Mouse (Mus musculus) neural tube, embryonic 14.5 days (tissue): ENCODE data around the gene Slc26a6. TPM values are rescaled to one million over a fixed set of nuclear protein-coding genes. Genes with fewer than 3 reads are reported as not detected.

Source experiments
- microRNA-seq: library from miRNA; unstranded; fragments of <30 nt; microRNA quantifications from one replicate; pipeline ENCODE4, GENCODE M21; 2016
- polyA plus RNA-seq: library from polyadenylated mRNA; unstranded; fragments of >200 nt; fragmentation: Nextera tagmentation; extraction: Ambion mirVana; gene quantifications from 2 replicates; pipeline ENCODE4 v1.2.1, GENCODE M21; 2014

Gene Slc26a6
- polyA plus RNA-seq, 1 experiment from 2014 or later = 22.2 TPM

Small RNA genes within 50 kb of the gene (microRNA-seq; reads per million reads assigned to microRNA genes)
- gene Gm23156 = not detected

Other genes starting within 250 kb of the Slc26a6 start
- gene Arih2, start 203.9 kb upstream of the Slc26a6 start, polyA plus RNA-seq = 37.7 and 45.2 TPM in 2 replicates
- gene Slc25a20, start 191.2 kb upstream of the Slc26a6 start, polyA plus RNA-seq = 24.0 and 34.8 TPM in 2 replicates
- gene Prkar2a, start 164.0 kb upstream of the Slc26a6 start, polyA plus RNA-seq = 60.2 and 80.1 TPM in 2 replicates
- 268 and 320 TPM in 2 replicates for gene Ip6k2, start 69.5 kb upstream of the Slc26a6 start, polyA plus RNA-seq
- gene Nckipsd, start 44.9 kb upstream of the Slc26a6 start, polyA plus RNA-seq = 25.4 and 30.0 TPM in 2 replicates
- 18.5 and 21.6 TPM in 2 replicates for gene Celsr3, start 27.0 kb upstream of the Slc26a6 start, polyA plus RNA-seq
- not detected in 2 replicates for gene Tmem89, start 61.3 kb downstream of the Slc26a6 start, polyA plus RNA-seq
- 480 and 510 TPM in 2 replicates for gene Uqcrc1, start 83.3 kb downstream of the Slc26a6 start, polyA plus RNA-seq
- gene Col7a1, start 100.3 kb downstream of the Slc26a6 start, polyA plus RNA-seq = 0.64 and 3.0 TPM in 2 replicates
- gene Ucn2, start 132.7 kb downstream of the Slc26a6 start, polyA plus RNA-seq = 0.24 TPM in 1 of 2 replicates, not detected in the other
- gene Pfkfb4, start 138.5 kb downstream of the Slc26a6 start, polyA plus RNA-seq = 23.2 and 27.9 TPM in 2 replicates
- gene Shisa5, start 185.3 kb downstream of the Slc26a6 start, polyA plus RNA-seq = 55.4 TPM in 2 replicates
- gene Trex1, start 206.5 kb downstream of the Slc26a6 start, polyA plus RNA-seq = 12.4 and 13.4 TPM in 2 replicates
- 31.4 and 34.8 TPM in 2 replicates for gene Atrip, start 220.8 kb downstream of the Slc26a6 start, polyA plus RNA-seq
- gene Ccdc51, start 229.2 kb downstream of the Slc26a6 start, polyA plus RNA-seq = 10.7 and 13.1 TPM in 2 replicates
- 712 and 779 TPM in 2 replicates for gene Tma7, start 229.3 kb downstream of the Slc26a6 start, polyA plus RNA-seq
- 13.9 and 14.9 TPM in 2 replicates for gene Plxnb1, start 242.1 kb downstream of the Slc26a6 start, polyA plus RNA-seq